15 mouse cellular contexts compared by ENCODE assay signal in the genomic region with DNA sequence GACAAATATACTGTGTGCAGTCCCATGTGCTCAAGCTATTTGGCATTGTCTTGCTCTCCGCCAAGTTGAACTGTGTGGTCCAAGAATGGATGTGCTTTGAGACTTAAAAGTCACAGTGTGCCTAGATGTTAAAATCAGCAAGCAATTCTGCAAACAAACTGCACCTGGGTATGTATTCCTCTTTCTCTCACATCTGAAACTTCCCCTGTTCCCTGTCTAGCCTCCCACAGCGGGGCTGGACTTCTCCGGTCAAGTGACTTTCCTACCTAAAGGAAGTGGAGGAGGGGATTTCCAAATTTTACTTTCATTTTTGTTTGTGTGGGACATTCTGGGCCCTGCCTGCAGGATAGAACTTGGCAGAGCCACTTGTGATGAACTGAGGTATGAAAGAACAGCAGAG. TPM values are rescaled to one million over a fixed set of nuclear protein-coding genes. Genes with fewer than 3 reads are reported as not detected.
A peak's percentile ranks its signal among the peaks of the same experiment; 100 is the strongest.
DNase-seq lines count a peak whose midpoint lies in the region; ATAC-seq lines count a peak whose summit lies in the region.
"Had no signal": no experiment of that assay in that cellular context is flagged by ENCODE, and none has a peak within 500 bp of the region (broad histone marks: within the 10 kb centered on the region; RNA-seq: fewer than 3 reads in every experiment).

No protein-coding gene starts in this region.

- WGBS in kidney, embryonic 15.5 days = 87% methylated on average over 3 of the region's 3 CpGs
- 86% methylated on average over 3 of the region's 3 CpGs for WGBS in intestine, embryonic 16.5 days

- H3K9ac ChIP-seq in kidney, embryonic 15.5 days = no peak overlapping the region
- H3K9ac ChIP-seq in intestine, embryonic 16.5 days (ENCODE audit: low read depth, low read length) = no peak overlapping the region
- H3K9ac ChIP-seq: forebrain, embryonic 15.5 days; heart, embryonic 12.5 days; liver, embryonic 15.5 days had no signal

- ATAC-seq in kidney, embryonic 15.5 days (replicated peaks; ENCODE audit: low FRiP score) = no peak
- peak; percentile 66 for ATAC-seq in granulocyte monocyte progenitor cell, adult 5-6 weeks (replicated peaks; ENCODE audit: poor library complexity, severe bottlenecking)
- no peak for ATAC-seq in intestine, embryonic 16.5 days
- ATAC-seq: forebrain, embryonic 15.5 days; midbrain, embryonic 16.5 days had no signal

- H3K4me2 ChIP-seq in kidney, embryonic 15.5 days = no peak overlapping the region
- no peak overlapping the region for H3K4me2 ChIP-seq in intestine, embryonic 16.5 days (ENCODE audit: low read depth, low read length)
- H3K4me2 ChIP-seq: forebrain, embryonic 15.5 days; heart, embryonic 12.5 days; liver, embryonic 15.5 days had no signal

- H3K36me3 ChIP-seq in kidney, embryonic 15.5 days = no peaks in the 10 kb centered on the region
- H3K36me3 ChIP-seq in intestine, embryonic 16.5 days (ENCODE audit: control insufficient read depth, insufficient read depth, low read length) = no peaks in the 10 kb centered on the region
- H3K36me3 ChIP-seq: forebrain, embryonic 15.5 days; heart, embryonic 12.5 days; liver, embryonic 15.5 days had no signal

- H3K9me3 ChIP-seq in kidney, embryonic 15.5 days (replicated peaks) = no peaks in the 10 kb centered on the region
- no peaks in the 10 kb centered on the region for H3K9me3 ChIP-seq in intestine, embryonic 16.5 days (ENCODE audit: control insufficient read depth, low read length)
- H3K9me3 ChIP-seq: forebrain, embryonic 15.5 days; heart, embryonic 12.5 days; liver, embryonic 15.5 days; megakaryocyte, embryonic 14.5 days had no signal

- DNase-seq in kidney, adult 9 months = peak; percentile 46
- peak; percentile 43 for DNase-seq in 3T3-L1 (ENCODE audit: low read depth, low spot score)
- peak; percentile 27 for DNase-seq in A20 (ENCODE audit: low read depth, low spot score)
- no peak for DNase-seq in cerebellum, adult 9-10 months
- DNase-seq: cerebellum, adult 2 months; thymus, postnatal 14 days had no signal

- H3K27ac ChIP-seq in kidney, embryonic 15.5 days = no peak overlapping the region
- no peak overlapping the region for H3K27ac ChIP-seq in intestine, embryonic 16.5 days (ENCODE audit: low read length)
- H3K27ac ChIP-seq: forebrain, embryonic 15.5 days; liver, embryonic 15.5 days had no signal

- H3K27me3 ChIP-seq in kidney, embryonic 15.5 days = no peaks in the 10 kb centered on the region
- no peaks in the 10 kb centered on the region for H3K27me3 ChIP-seq in intestine, embryonic 16.5 days (replicated peaks; ENCODE audit: control insufficient read depth, insufficient read depth, low read length)
- H3K27me3 ChIP-seq: forebrain, embryonic 15.5 days had no signal

- no peaks in the 10 kb centered on the region for H3K4me1 ChIP-seq in kidney, embryonic 15.5 days
- no peaks in the 10 kb centered on the region for H3K4me1 ChIP-seq in intestine, embryonic 16.5 days (ENCODE audit: control insufficient read depth, insufficient read depth, low read length)
- H3K4me1 ChIP-seq: forebrain, embryonic 15.5 days; heart, embryonic 12.5 days; liver, embryonic 15.5 days had no signal

- H3K4me3 ChIP-seq in kidney, embryonic 15.5 days (replicated peaks) = no peak overlapping the region
- no peak overlapping the region for H3K4me3 ChIP-seq in intestine, embryonic 16.5 days (ENCODE audit: low read length)
- H3K4me3 ChIP-seq: forebrain, embryonic 15.5 days; heart, embryonic 12.5 days; liver, embryonic 15.5 days; megakaryocyte, embryonic 14.5 days had no signal

RNA-seq across cellular contexts. Expression of a gene that starts 9.0 kb away (rescaled TPM):
- polyA plus RNA-seq in kidney, embryonic 15.5 days (2015; fragmentation: Nextera tagmentation; extraction: Ambion mirVana) = 0.22 and 0.27 TPM in 2 replicates
- 35.8 and 43.0 TPM in 2 replicates for total RNA-seq in granulocyte monocyte progenitor cell, adult 5-6 weeks (2014; fragmentation: Nextera tagmentation)
- 19.3 and 19.4 TPM in 2 replicates for total RNA-seq in granulocyte monocyte progenitor cell, adult 5-6 weeks (2017)
- polyA plus RNA-seq in intestine, embryonic 16.5 days (2015; fragmentation: Nextera tagmentation; extraction: Ambion mirVana) = 0.27 and 0.43 TPM in 2 replicates
- polyA plus RNA-seq: neural tube, embryonic 11.5 days had no signal

RNA-seq across cellular contexts. Expression of a gene that starts 56.9 kb away (rescaled TPM):
- 66.7 and 70.0 TPM in 2 replicates for polyA plus RNA-seq in kidney, embryonic 15.5 days (2015; fragmentation: Nextera tagmentation; extraction: Ambion mirVana)
- 81.6 and 83.0 TPM in 2 replicates for total RNA-seq in granulocyte monocyte progenitor cell, adult 5-6 weeks (2014; fragmentation: Nextera tagmentation)
- 80.3 and 95.4 TPM in 2 replicates for total RNA-seq in granulocyte monocyte progenitor cell, adult 5-6 weeks (2017)
- polyA plus RNA-seq in intestine, embryonic 16.5 days (2015; fragmentation: Nextera tagmentation; extraction: Ambion mirVana) = 163 and 188 TPM in 2 replicates
